In the genomic region with DNA sequence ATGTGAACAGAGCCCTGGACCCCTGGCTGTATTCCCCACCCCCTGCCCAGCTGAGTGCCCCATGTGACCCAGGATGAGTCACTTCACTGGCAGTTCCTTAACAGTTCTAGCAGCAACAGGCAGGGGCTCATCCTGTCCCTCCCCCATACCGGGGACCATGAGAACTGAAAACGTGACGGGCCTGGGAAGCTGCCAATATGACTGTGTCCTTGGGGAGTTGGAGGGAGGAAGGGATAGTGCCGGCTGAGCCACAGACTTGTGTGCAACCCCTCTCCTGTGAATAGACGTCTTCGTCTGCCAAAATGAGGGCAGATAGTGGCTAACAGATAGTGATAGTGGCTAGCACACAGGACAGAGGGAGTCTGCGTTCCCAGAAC, we compare ENCODE assay signal across 8 mouse cellular contexts. TPM values are rescaled to one million over a fixed set of nuclear protein-coding genes. Genes with fewer than 3 reads are reported as not detected.
DNase-seq lines count a peak whose midpoint lies in the region; ATAC-seq and TF ChIP-seq lines count a peak whose summit lies in the region.

No protein-coding gene starts in this region.

- peaks cover 3% of the 10 kb centered on the region for H3K79me3 ChIP-seq in C2C12 (ENCODE audit: low read depth)

- H3ac ChIP-seq in C2C12 (ENCODE audit: control insufficient read depth, insufficient read length, low read depth): no peak overlapping the region

- DNase-seq in cerebellum, adult 9-10 months: peak; percentile 38
- peak; percentile 81 for DNase-seq in gastrocnemius, postnatal 10 days
- peak; percentile 24 to 89 for DNase-seq in left cerebral cortex, postnatal 10 days (ENCODE audit: extremely low spot score in 1 of 2, low spot score in 2 of 2)
- peak; percentile 86 to 90 for DNase-seq in lung, postnatal 4 days
- DNase-seq in skeletal muscle tissue, adult 2 months (ENCODE audit: low read depth, low spot score): peak; percentile 91

- H3K9me3 ChIP-seq in hindbrain, embryonic 15.5 days: no peaks in the 10 kb centered on the region

- no peak overlapping the region for H3K4me3 ChIP-seq in C2C12 (ENCODE audit: insufficient read depth, poor library complexity, severe bottlenecking)
- H3K4me3 ChIP-seq in hindbrain, embryonic 15.5 days: peak overlapping the region; percentile 18

- peaks cover 48% of the 10 kb centered on the region for H3K79me2 ChIP-seq in C2C12 (ENCODE audit: control insufficient read depth, insufficient read depth)

- no peak overlapping the region for H3K9ac ChIP-seq in hindbrain, embryonic 15.5 days

- no peak for TF ChIP-seq CTCF in C2C12 (IDR thresholded peaks at IDR 0.05; ENCODE audit: control insufficient read depth, insufficient read depth, insufficient read length)

- 15% methylated on average over 7 of the region's 7 CpGs for WGBS in hindbrain, embryonic 15.5 days

- H3K4me1 ChIP-seq in hindbrain, embryonic 15.5 days (replicated peaks): peaks cover 46% of the 10 kb centered on the region

- no peaks in the 10 kb centered on the region for H3K27me3 ChIP-seq in C2C12 (ENCODE audit: control insufficient read depth, insufficient read depth, insufficient read length)
- peaks cover 6% of the 10 kb centered on the region; the same call in 1 of the 2 replicates for H3K27me3 ChIP-seq in hindbrain, embryonic 15.5 days

- H3K4me2 ChIP-seq in hindbrain, embryonic 15.5 days: peak overlapping the region; percentile 46

- intact Hi-C loops in left cerebral cortex, postnatal 10 days (cut with DNase I): loop anchor here (5.0 to 10.0 kb wide), 2 partner anchors 32 to 300 kb away; no protein-coding TSS in a partner anchor

- peak; percentile 32; the same call in 1 of the 2 replicates for ATAC-seq in hindbrain, embryonic 15.5 days (ENCODE audit: low FRiP score, low read depth)
- no peak for ATAC-seq in CD4-positive, CD25-positive, alpha-beta regulatory T cell, adult 4 months

- peaks cover 21% of the 10 kb centered on the region for H3K36me3 ChIP-seq in C2C12 (ENCODE audit: control insufficient read depth, insufficient read depth)
- no peaks in the 10 kb centered on the region for H3K36me3 ChIP-seq in hindbrain, embryonic 15.5 days

- no peak overlapping the region for H3K27ac ChIP-seq in hindbrain, embryonic 15.5 days (replicated peaks)

TF ChIP-seq in C2C12, 6 proteins besides CTCF, POLR2A, EP300 and RAD21:
- no peak for TF ChIP-seq CEBPB (IDR thresholded peaks at IDR 0.05; ENCODE audit: low read depth)
- TF ChIP-seq MAX (IDR thresholded peaks at IDR 0.05): peak; percentile 43
- TF ChIP-seq MYOG (IDR thresholded peaks at IDR 0.05; ENCODE audit: control insufficient read depth, extremely low read depth, insufficient read length): no peak
- peak; percentile 96 for TF ChIP-seq USF1 (IDR thresholded peaks at IDR 0.05; ENCODE audit: low read depth)
- no peak for TF ChIP-seq MYOD1 (IDR thresholded peaks at IDR 0.05; ENCODE audit: control insufficient read depth, insufficient read length, low read depth)
TF ChIP-seq in C2C12: peak in this region for 2.

RNA-seq across cellular contexts. Expression of a gene that starts 3.5 kb away (rescaled TPM):
- polyA plus RNA-seq in C2C12 (2012; fragmentation: generic; extraction: Trizol): 5.7 TPM
- 1 to 10 TPM; 7.0 to 9.3 TPM for total RNA-seq in gastrocnemius, postnatal 10 days (2021)
- 2.8 and 3.1 TPM in 2 replicates for polyA plus RNA-seq in hindbrain, embryonic 15.5 days (2015; fragmentation: Nextera tagmentation; extraction: Ambion mirVana)
- total RNA-seq in left cerebral cortex, postnatal 10 days (2021): 1 to 10 TPM; 3.4 to 4.1 TPM
- 1 to 10 TPM; 3.6 to 4.9 TPM for polyA plus RNA-seq in CD4-positive, CD25-positive, alpha-beta regulatory T cell, adult 4 months (2017; shearing (Covaris generic))

RNA-seq across cellular contexts. Expression of a gene that starts 12.6 kb away (rescaled TPM):
- polyA plus RNA-seq in C2C12 (2012; fragmentation: generic; extraction: Trizol): 122 TPM
- total RNA-seq in gastrocnemius, postnatal 10 days (2021): 10 to 100 TPM; 43.0 to 46.6 TPM
- 70.5 and 70.7 TPM in 2 replicates for polyA plus RNA-seq in hindbrain, embryonic 15.5 days (2015; fragmentation: Nextera tagmentation; extraction: Ambion mirVana)
- total RNA-seq in left cerebral cortex, postnatal 10 days (2021): 10 to 100 TPM; 49.0 to 55.8 TPM
- 10 to 100 TPM; 42.6 to 57.1 TPM for polyA plus RNA-seq in CD4-positive, CD25-positive, alpha-beta regulatory T cell, adult 4 months (2017; shearing (Covaris generic))

RNA-seq across cellular contexts. Expression of a gene that starts 26.0 kb away (rescaled TPM):
- 7.7 TPM for polyA plus RNA-seq in C2C12 (2012; fragmentation: generic; extraction: Trizol)
- total RNA-seq in gastrocnemius, postnatal 10 days (2021): 1 to 10 TPM; 6.4 to 6.8 TPM
- 27.6 and 27.8 TPM in 2 replicates for polyA plus RNA-seq in hindbrain, embryonic 15.5 days (2015; fragmentation: Nextera tagmentation; extraction: Ambion mirVana)
- 10 to 100 TPM; 16.3 to 17.3 TPM for total RNA-seq in left cerebral cortex, postnatal 10 days (2021)
- 10 to 100 TPM; 22.1 to 23.8 TPM for polyA plus RNA-seq in CD4-positive, CD25-positive, alpha-beta regulatory T cell, adult 4 months (2017; shearing (Covaris generic))

RNA-seq across cellular contexts. Expression of a gene that starts 59.8 kb away (rescaled TPM):
- 42.8 TPM for polyA plus RNA-seq in C2C12 (2012; fragmentation: generic; extraction: Trizol)
- 10 to 100 TPM; 22.0 to 31.7 TPM for total RNA-seq in gastrocnemius, postnatal 10 days (2021)
- polyA plus RNA-seq in hindbrain, embryonic 15.5 days (2015; fragmentation: Nextera tagmentation; extraction: Ambion mirVana): 8.1 and 8.6 TPM in 2 replicates
- total RNA-seq in left cerebral cortex, postnatal 10 days (2021): 10 to 100 TPM; 21.2 to 28.0 TPM
- polyA plus RNA-seq in CD4-positive, CD25-positive, alpha-beta regulatory T cell, adult 4 months (2017; shearing (Covaris generic)): not detected

Comparison
In these comparisons a context has a peak if more than half of its experiments do, and no peak if none do; other contexts are left out.
1. DNase-seq: peak in every context shown above with its lines; median percentile 91 in skeletal muscle tissue, adult 2 months; 88 in lung, postnatal 4 days; 81 in gastrocnemius, postnatal 10 days; 56 in left cerebral cortex, postnatal 10 days; 38 in cerebellum, adult 9-10 months.